Comparison of ENCODE assay signal across 31 mouse cellular contexts in genomic region chr14:54609245-54609644, GRCm38 (mm10). TPM values are rescaled to one million over a fixed set of nuclear protein-coding genes. Genes with fewer than 3 reads are reported as not detected.
DNase-seq lines count a peak whose midpoint lies in the region; TF ChIP-seq lines count a peak whose summit lies in the region.
"Had no signal": no experiment of that assay in that cellular context is flagged by ENCODE, and none has a peak within 500 bp of the region (broad histone marks: within the 10 kb centered on the region; RNA-seq: fewer than 3 reads in every experiment).

No protein-coding gene starts in this region.

- peaks cover 15% of the 10 kb centered on the region for H3K36me3 ChIP-seq in myocyte (ENCODE audit: control insufficient read depth, insufficient read depth)

- 52% methylated on average over 4 of the region's 4 CpGs for WGBS in lung, adult 2 months

- no peak for DNase-seq in layer of hippocampus, adult 2 months (ENCODE audit: low spot score in 2 of 2)
- DNase-seq in layer of hippocampus, adult 9-10 months (ENCODE audit: low spot score) = no peak
- DNase-seq in lung, postnatal 10 days = peak; percentile 50
- DNase-seq in lung, adult 2 months = no peak
- DNase-seq in embryo, embryonic 11 days = no peak
- DNase-seq: adrenal gland, adult 8-10 months; cerebellum, adult 18-20 months; cerebellum, adult 9-10 months; gastrocnemius, postnatal 25 days; heart, adult 18-20 months; heart, postnatal 36 days had no signal

- H3K79me2 ChIP-seq in myocyte (ENCODE audit: control insufficient read depth, insufficient read depth) = no peaks in the 10 kb centered on the region

- H3ac ChIP-seq in myocyte (ENCODE audit: control insufficient read depth, insufficient read length) = no peak overlapping the region

- no peak overlapping the region for H3K4me2 ChIP-seq in myocyte (ENCODE audit: low read depth)
- H3K4me2 ChIP-seq: embryonic facial prominence, embryonic 15.5 days; heart, embryonic 12.5 days; heart, embryonic 15.5 days; hindbrain, embryonic 13.5 days had no signal

- H3K27me3 ChIP-seq in myocyte (ENCODE audit: control insufficient read depth, insufficient read depth, insufficient read length) = no peaks in the 10 kb centered on the region
- H3K27me3 ChIP-seq: embryonic facial prominence, embryonic 15.5 days; heart, embryonic 12.5 days; heart, embryonic 15.5 days; hindbrain, embryonic 13.5 days had no signal

- H3K4me3 ChIP-seq in layer of hippocampus, adult 2 months = no peak overlapping the region
- H3K4me3 ChIP-seq in lung, adult 2 months (replicated peaks; ENCODE audit: extremely low read depth, low read depth, low read length) = no peak overlapping the region
- no peak overlapping the region for H3K4me3 ChIP-seq in myocyte
- H3K4me3 ChIP-seq: embryonic facial prominence, embryonic 15.5 days; heart, embryonic 12.5 days; heart, embryonic 15.5 days; hindbrain, embryonic 10.5 days; hindbrain, embryonic 13.5 days had no signal

- H3K4me1 ChIP-seq in lung, adult 2 months (ENCODE audit: control insufficient read depth, insufficient read depth, low read length) = no peaks in the 10 kb centered on the region
- H3K4me1 ChIP-seq: heart, embryonic 12.5 days had no signal

- TF ChIP-seq CTCF in layer of hippocampus, adult 2 months (conservative IDR thresholded peaks at IDR 0.05) = no peak
- no peak for TF ChIP-seq CTCF in lung, adult 2 months (IDR thresholded peaks at IDR 0.05; ENCODE audit: insufficient read depth, low read length)

- peak overlapping the region; percentile 88 for H3K27ac ChIP-seq in layer of hippocampus, adult 2 months
- H3K27ac ChIP-seq: embryonic facial prominence, embryonic 15.5 days; heart, embryonic 15.5 days; hindbrain, embryonic 10.5 days; hindbrain, embryonic 13.5 days had no signal

- no peak for TF ChIP-seq POLR2A in lung, adult 2 months (IDR thresholded peaks at IDR 0.05; ENCODE audit: borderline replicate concordance, extremely low read depth, low read depth, low read length)
- no peak for TF ChIP-seq POLR2A in myocyte (IDR thresholded peaks at IDR 0.05; ENCODE audit: insufficient read length, low read depth)

TF ChIP-seq in myocyte, 11 proteins besides CTCF, POLR2A, EP300 and RAD21:
- no peak for TF ChIP-seq SRF (IDR thresholded peaks at IDR 0.05; ENCODE audit: control insufficient read depth, insufficient read length, low read depth)
- no peak for TF ChIP-seq CEBPB (IDR thresholded peaks at IDR 0.05; ENCODE audit: insufficient read depth, poor library complexity, severe bottlenecking)
- TF ChIP-seq E2F4 (IDR thresholded peaks at IDR 0.05; ENCODE audit: insufficient read depth) = no peak
- TF ChIP-seq USF1 (IDR thresholded peaks at IDR 0.05; ENCODE audit: low read depth) = no peak
- TF ChIP-seq MYOG (IDR thresholded peaks at IDR 0.05; ENCODE audit: control insufficient read depth in 1 of 3, insufficient read depth in 1 of 3, insufficient read length in 2 of 3, low read depth in 2 of 3) = peak in 2 of 3 experiments; percentile 41 to 75
- peak in 2 of 3 experiments; percentile 45 to 72 for TF ChIP-seq MYOD1 (IDR thresholded peaks at IDR 0.05; ENCODE audit: control insufficient read depth in 1 of 3, insufficient read length in 2 of 3, low read depth in 2 of 3)
- no peak for TF ChIP-seq REST (IDR thresholded peaks at IDR 0.05; ENCODE audit: insufficient read depth, insufficient read length)
- TF ChIP-seq MAX (IDR thresholded peaks at IDR 0.05; ENCODE audit: low read depth) = no peak
- TF ChIP-seq POLR2AphosphoS2 (IDR thresholded peaks at IDR 0.05; ENCODE audit: insufficient read length, low read depth) = no peak

RNA-seq across cellular contexts. Expression of gene 4931414P19Rik, which starts 3.5 kb away (rescaled TPM):
- total RNA-seq in layer of hippocampus, adult 2 months (2021) = 1 to 10 TPM; 5.8 to 7.1 TPM
- 6.5 and 7.3 TPM in 2 replicates for polyA plus RNA-seq in lung, adult 2 months (2012; rRNA removed)
- polyA plus RNA-seq in myocyte (2012; fragmentation: generic; extraction: Trizol) = 7.3 TPM

RNA-seq across cellular contexts. Expression of gene Psmb5, which starts 8.6 kb away (rescaled TPM):
- 100 to 1,000 TPM; 199 to 218 TPM for total RNA-seq in layer of hippocampus, adult 2 months (2021)
- polyA plus RNA-seq in lung, adult 2 months (2012; rRNA removed) = 129 and 146 TPM in 2 replicates
- polyA plus RNA-seq in myocyte (2012; fragmentation: generic; extraction: Trizol) = 416 TPM

RNA-seq across cellular contexts. Expression of gene Psmb11, which starts 12.0 kb away (rescaled TPM):
- total RNA-seq in layer of hippocampus, adult 2 months (2021) = under 1 TPM; 0.22 to 0.28 TPM
- not detected in 2 replicates for polyA plus RNA-seq in lung, adult 2 months (2012; rRNA removed)
- not detected for polyA plus RNA-seq in myocyte (2012; fragmentation: generic; extraction: Trizol)
- total RNA-seq: adrenal gland, adult 8-10 months; adrenal gland, postnatal 25 days; forebrain, postnatal 0 days; gastrocnemius, adult 8-10 months; gastrocnemius, postnatal 25 days; heart, adult 18-20 months; heart, postnatal 10 days; heart, postnatal 36 days; MEL had no signal
- polyA plus RNA-seq: activated CD4-positive, CD25-positive, alpha-beta regulatory T cell, adult 4 months; CD4-positive, CD25-positive, alpha-beta regulatory T cell, adult 4 months; embryonic facial prominence, embryonic 15.5 days; forebrain, embryonic 11.5 days; forebrain, embryonic 14.5 days; gonadal fat pad, adult 2 months; heart, embryonic 12.5 days; hindbrain, embryonic 13.5 days had no signal

RNA-seq across cellular contexts. Expression of gene Gm17606, which starts 31.5 kb away (rescaled TPM):
- total RNA-seq in layer of hippocampus, adult 2 months (2021) = not detected
- not detected in 2 replicates for polyA plus RNA-seq in lung, adult 2 months (2012; rRNA removed)
- not detected for polyA plus RNA-seq in myocyte (2012; fragmentation: generic; extraction: Trizol)
- total RNA-seq: adrenal gland, adult 8-10 months; adrenal gland, postnatal 25 days; forebrain, postnatal 0 days; gastrocnemius, adult 8-10 months; gastrocnemius, postnatal 25 days; heart, adult 18-20 months; heart, postnatal 10 days; heart, postnatal 36 days; MEL had no signal
- polyA plus RNA-seq: activated CD4-positive, CD25-positive, alpha-beta regulatory T cell, adult 4 months; brain, embryonic 14.5 days; C2C12; CD4-positive, CD25-positive, alpha-beta regulatory T cell, adult 4 months; embryonic facial prominence, embryonic 15.5 days; forebrain, embryonic 11.5 days; forebrain, embryonic 14.5 days; forebrain, postnatal 0 days; frontal cortex, adult 2 months; gonadal fat pad, adult 2 months; heart, embryonic 12.5 days; heart, embryonic 15.5 days; hindbrain, embryonic 10.5 days; hindbrain, embryonic 13.5 days; hindbrain, embryonic 16.5 days had no signal

RNA-seq across cellular contexts. Expression of gene Ajuba, which starts 31.9 kb away (rescaled TPM):
- total RNA-seq in layer of hippocampus, adult 2 months (2021) = 1 to 10 TPM; 1.1 to 1.8 TPM
- 36.4 and 49.6 TPM in 2 replicates for polyA plus RNA-seq in lung, adult 2 months (2012; rRNA removed)
- polyA plus RNA-seq in myocyte (2012; fragmentation: generic; extraction: Trizol) = 30.8 TPM
- polyA plus RNA-seq: CD4-positive, CD25-positive, alpha-beta regulatory T cell, adult 4 months had no signal
